Mouse (Mus musculus) CH12.LX (cell line): ENCODE data around the gene Hnrnph2. TPM values are rescaled to one million over a fixed set of nuclear protein-coding genes. Genes with fewer than 3 reads are reported as not detected.

Source experiments
- DNase-seq: peaks from one replicate; pipeline ENCODE4 v3.0.0-alpha.2; 2013; ENCODE audit errors: extremely low read depth
- H3K27ac ChIP-seq: 2 replicates; pipeline ENCODE4 v1.5.1; 2012; ENCODE audit warnings: low read depth, mild to moderate bottlenecking, control low read depth, moderate library complexity; ENCODE audit not compliant: insufficient read depth
- H3K27me3 ChIP-seq: replicated peaks from 2 replicates; pipeline ENCODE3; 2012; ENCODE audit warnings: inconsistent platforms
- H3K36me3 ChIP-seq, 2 experiments: replicated peaks in 1 of 2; 2 replicates each; pipeline versions ENCODE3 to v1.6.1; 2012; ENCODE audit warnings: inconsistent platforms in 1 of 2, low read length in 1 of 2, mild to moderate bottlenecking in 1 of 2, mixed read lengths in 1 of 2, moderate library complexity in 1 of 2; ENCODE audit not compliant: control insufficient read depth in 1 of 2, insufficient read depth in 1 of 2
- H3K4me1 ChIP-seq, 2 experiments: 2 replicates each; pipeline ENCODE4 v1.6.1; 2012; ENCODE audit warnings: inconsistent platforms in 1 of 2, moderate library complexity in 1 of 2; ENCODE audit not compliant: insufficient read depth in 2 of 2, control insufficient read depth in 1 of 2
- H3K4me2 ChIP-seq: 2 replicates; pipeline ENCODE4 v1.6.1; 2012; ENCODE audit warnings: low read depth, mild to moderate bottlenecking, control low read depth; ENCODE audit not compliant: poor library complexity, insufficient read depth, severe bottlenecking
- H3K4me3 ChIP-seq, 3 experiments: fragments of 150-350 bp in 1 of 3; sonication (generic) in 1 of 3; replicated peaks in 1 of 3; 2 replicates each; pipeline versions ENCODE3 to v1.5.1; 2011 to 2012; ENCODE audit warnings: low read depth in 2 of 3, low read length in 2 of 3, mild to moderate bottlenecking in 2 of 3, moderate library complexity in 2 of 3, control low read depth in 1 of 3, improper control_type of control experiment in 1 of 3, inconsistent platforms in 1 of 3, mixed read lengths in 1 of 3; ENCODE audit not compliant: poor library complexity in 1 of 3
- H3K79me2 ChIP-seq: replicated peaks from 2 replicates; pipeline ENCODE4 v1.6.1; 2012; ENCODE audit warnings: mild to moderate bottlenecking, moderate library complexity; ENCODE audit not compliant: control insufficient read depth, poor library complexity, insufficient read depth, severe bottlenecking; ENCODE audit errors: extremely low read depth
- H3K9ac ChIP-seq: 2 replicates; pipeline ENCODE4 v1.6.1; 2012; ENCODE audit warnings: low read depth, mild to moderate bottlenecking, control low read depth, moderate library complexity; ENCODE audit not compliant: insufficient read depth
- H3K9me3 ChIP-seq: replicated peaks from 2 replicates; pipeline ENCODE3; 2012; ENCODE audit warnings: low read length, inconsistent platforms, mixed read lengths
- CHD2 ChIP-seq: IDR thresholded peaks from 2 replicates; pipeline ENCODE4 v1.6.1; 2011; ENCODE audit warnings: low read length, improper control_type of control experiment
- E2F4 ChIP-seq: IDR thresholded peaks from 2 replicates; pipeline ENCODE4 v1.6.1; 2011; ENCODE audit warnings: low read depth, low read length, improper control_type of control experiment; ENCODE audit not compliant: insufficient replicate concordance
- ETS1 ChIP-seq: conservative IDR thresholded peaks from 2 replicates; pipeline ENCODE4 v1.6.1; 2012; ENCODE audit warnings: low read depth, mild to moderate bottlenecking, inconsistent platforms, low read length, improper control_type of control experiment, moderate library complexity
- HCFC1 ChIP-seq: IDR thresholded peaks from 2 replicates; pipeline ENCODE4 v1.6.1; 2012; ENCODE audit warnings: low read depth, mild to moderate bottlenecking, inconsistent platforms, low read length, improper control_type of control experiment
- IRF4 ChIP-seq: IDR thresholded peaks from 2 replicates; pipeline ENCODE4 v1.6.1; 2014; ENCODE audit warnings: low read depth, mild to moderate bottlenecking, inconsistent platforms, low read length, improper control_type of control experiment
- KAT2A ChIP-seq: IDR thresholded peaks from 2 replicates; pipeline ENCODE4 v1.6.1; 2012; ENCODE audit warnings: low read length, improper control_type of control experiment, inconsistent platforms; ENCODE audit not compliant: insufficient replicate concordance
- MAFK ChIP-seq: IDR thresholded peaks from 2 replicates; pipeline ENCODE4 v1.6.1; 2011; ENCODE audit warnings: low read length, improper control_type of control experiment; ENCODE audit not compliant: insufficient replicate concordance
- MAZ ChIP-seq: IDR thresholded peaks from 2 replicates; pipeline ENCODE4 v1.6.1; 2012; ENCODE audit warnings: low read depth, mild to moderate bottlenecking, inconsistent platforms, low read length, improper control_type of control experiment, moderate library complexity
- MEF2A ChIP-seq: IDR thresholded peaks from 2 replicates; pipeline ENCODE4 v1.6.1; 2014; ENCODE audit warnings: low read depth, mild to moderate bottlenecking, inconsistent platforms, low read length, improper control_type of control experiment, borderline replicate concordance
- PAX5 ChIP-seq: IDR thresholded peaks from 2 replicates; pipeline ENCODE4 v1.6.1; 2012; ENCODE audit warnings: low read length, inconsistent platforms, mixed read lengths
- POLR2A ChIP-seq: IDR thresholded peaks from 2 replicates; pipeline ENCODE4 v1.6.1; 2011; ENCODE audit warnings: low read depth, mild to moderate bottlenecking, improper control_type of control experiment, low read length
- RAD21 ChIP-seq: IDR thresholded peaks from 2 replicates; pipeline ENCODE4 v1.6.1; 2011; ENCODE audit warnings: low read depth, mild to moderate bottlenecking, low read length, improper control_type of control experiment, moderate library complexity
- SMC3 ChIP-seq: IDR thresholded peaks from 2 replicates; pipeline ENCODE4 v1.6.1; 2011; ENCODE audit warnings: low read depth, low read length, improper control_type of control experiment
- TBP ChIP-seq: conservative IDR thresholded peaks from 2 replicates; pipeline ENCODE4 v1.6.1; 2011; ENCODE audit warnings: low read depth, low read length, improper control_type of control experiment
- ZC3H11A ChIP-seq: IDR thresholded peaks from 2 replicates; pipeline ENCODE4 v1.6.1; 2012; ENCODE audit warnings: low read depth, mild to moderate bottlenecking, inconsistent platforms, low read length, improper control_type of control experiment
- ZKSCAN1 ChIP-seq: IDR thresholded peaks from 2 replicates; pipeline ENCODE4 v1.6.1; 2012; ENCODE audit warnings: low read depth, inconsistent platforms, low read length, improper control_type of control experiment, borderline replicate concordance
- ZNF384 ChIP-seq: IDR thresholded peaks from 2 replicates; pipeline ENCODE4 v1.6.1; 2012; ENCODE audit warnings: low read depth, low read length, improper control_type of control experiment, inconsistent platforms
- dilution Hi-C: fragments of 300-500 bp; cut with MboI; formaldehyde crosslinking; loops from 2 replicates; pipeline ENCODE4 v1.14.3; 2020; ENCODE audit warnings: low sequenced_read_pairs; ENCODE audit not compliant: extremely low pct_unique_long_range_greater_than_20kb, extremely low pct_ligation_motif_present
- in situ Hi-C: fragments of 300-500 bp; cut with MboI; formaldehyde crosslinking; loops from 3 replicates; pipeline ENCODE4 v1.14.3; 2019; ENCODE audit warnings: low sequenced_read_pairs, low pct_ligation_motif_present, low pct_unique_long_range_greater_than_20kb, mixed read lengths
- polyA plus RNA-seq: library from polyadenylated mRNA; unstranded; fragments of >175 nt; gene quantifications from 2 replicates; pipeline ENCODE4 v1.2.1, GENCODE M21; 2012; ENCODE audit warnings: low read depth; ENCODE audit not compliant: insufficient read length
- total RNA-seq, 2 experiments: library from RNA; depleted of rRNA; stranded (reverse); fragments of 300-350 nt in 1 of 2; fragments of >200 nt in 1 of 2; gene quantifications; 2 replicates each; pipeline ENCODE4 v1.2.3; 2012 to 2014

Hnrnph2 gene
- total and polyA plus RNA-seq, 3 experiments: 38.2 to 70.0 (median 57.3) TPM

DNA sequence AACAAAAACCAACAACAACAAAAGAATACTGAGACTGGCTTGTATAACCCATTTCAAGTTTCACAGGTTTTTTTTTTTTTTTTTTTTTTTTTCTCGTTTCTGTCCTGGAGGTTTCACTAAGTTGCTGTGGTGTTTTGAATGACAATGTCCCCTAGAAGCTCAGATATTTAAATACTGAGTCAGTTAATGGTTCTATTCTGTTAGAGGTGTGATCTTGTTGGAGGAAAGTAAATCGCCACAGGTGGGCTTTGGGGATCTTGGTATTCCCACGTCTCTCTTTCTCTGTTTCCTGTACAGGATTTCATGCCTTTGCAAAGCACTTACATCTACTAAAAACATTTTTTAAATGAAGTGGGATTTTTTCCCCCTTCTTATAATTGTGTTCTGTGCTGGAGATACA lies 34.1 kb downstream of the Hnrnph2 start:
- TF ChIP-seq CHD2 (no peak), ZNF384 (peak; percentile 44; the same call in 1 of the 2 replicates)
- H3K9me3 ChIP-seq: no peaks in the 10 kb centered on the region
- 0 out of 4 replicates have a peak, but pooled peaks cover 0 to 6% of the 10 kb centered on the region in 2 experiments for H3K4me1 ChIP-seq
- no peaks in the 10 kb centered on the region for H3K36me3 ChIP-seq
- H3K9ac ChIP-seq: no peak overlapping the region
- no peaks in the 10 kb centered on the region for H3K27me3 ChIP-seq
- no peak overlapping the region for H3K4me3 ChIP-seq
- H3K4me2 ChIP-seq: no peak overlapping the region
- DNase-seq: no peak
- no peaks in the 10 kb centered on the region for H3K79me2 ChIP-seq
- no peak overlapping the region for H3K27ac ChIP-seq
- dilution Hi-C loops (no loop called here), in situ Hi-C loops (loop anchor here (25.0 kb wide), 1 partner anchor 277 kb away; no protein-coding TSS in a partner anchor)

DNA sequence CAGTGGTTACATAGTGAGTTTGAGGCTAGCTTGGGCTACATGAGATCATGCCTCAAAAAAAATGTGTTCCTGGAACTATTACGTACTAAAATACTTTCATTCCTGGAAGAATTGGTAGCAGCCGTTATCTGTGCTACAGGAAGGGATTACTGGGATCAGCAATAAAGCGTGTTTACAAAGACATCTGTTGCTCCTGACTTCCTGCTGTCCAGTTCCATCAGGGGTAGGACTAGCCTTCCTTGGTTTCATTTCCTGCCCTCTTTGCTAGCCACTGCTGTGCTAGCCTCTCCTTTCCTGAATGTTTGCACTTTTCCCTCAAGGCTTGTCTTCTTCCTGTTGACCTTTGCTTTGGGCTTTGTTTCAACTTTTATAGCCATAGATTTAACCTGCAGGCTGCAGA lies 34.9 kb downstream of the Hnrnph2 start:
- dilution Hi-C loops: no loop called here
- H3K27me3 ChIP-seq: no peaks in the 10 kb centered on the region
- in situ Hi-C loops: loop anchor here (25.0 kb wide), 1 partner anchor 276 kb away; no protein-coding TSS in a partner anchor
- no peak overlapping the region for H3K9ac ChIP-seq
- H3K4me1 ChIP-seq: 0 out of 4 replicates have a peak, but pooled peaks cover 0 to 6% of the 10 kb centered on the region in 2 experiments
- no peak overlapping the region for H3K4me3 ChIP-seq
- TF ChIP-seq MAZ (no peak), IRF4 (no peak), TBP (no peak), PAX5 (no peak), KAT2A (no peak), MAFK (no peak), E2F4 (no peak), ZKSCAN1 (no peak), ZNF384 (no peak), SMC3 (no peak), HCFC1 (no peak), MEF2A (no peak), POLR2A (no peak), ETS1 (no peak), ZC3H11A (no peak), RAD21 (no peak)
- no peak for DNase-seq
- no peak overlapping the region for H3K27ac ChIP-seq
- peak overlapping the region; percentile 50 for H3K4me2 ChIP-seq
- no peaks in the 10 kb centered on the region for H3K79me2 ChIP-seq
- H3K36me3 ChIP-seq: no peaks in the 10 kb centered on the region
- no peaks in the 10 kb centered on the region for H3K9me3 ChIP-seq
